In genomic region chr10:24638306-24639070, GRCm38 (mm10) we compare ENCODE assay signal across 8 mouse cellular contexts. TPM values are rescaled to one million over a fixed set of nuclear protein-coding genes. Genes with fewer than 3 reads are reported as not detected.
DNase-seq lines count a peak whose midpoint lies in the region; ATAC-seq and TF ChIP-seq lines count a peak whose summit lies in the region.
"Had no signal": no experiment of that assay in that cellular context is flagged by ENCODE, and none has a peak within 500 bp of the region (broad histone marks: within the 10 kb centered on the region; RNA-seq: fewer than 3 reads in every experiment).

No protein-coding gene starts in this region.

- peaks cover 44% of the 10 kb centered on the region for H3K4me1 ChIP-seq in lung, embryonic 15.5 days
- peaks cover 24% of the 10 kb centered on the region for H3K4me1 ChIP-seq in embryonic facial prominence, embryonic 13.5 days
- peaks cover 12% of the 10 kb centered on the region; the same call in 1 of the 2 replicates for H3K4me1 ChIP-seq in limb, embryonic 14.5 days (ENCODE audit: control insufficient read depth, insufficient read depth, low read length)
- H3K4me1 ChIP-seq in stomach, embryonic 15.5 days, result peaks cover 19% of the 10 kb centered on the region; the same call in 1 of the 2 replicates
- H3K4me1 ChIP-seq in hindbrain, embryonic 10.5 days (replicated peaks), result 0 out of 2 replicates have a peak, but pooled peaks cover 4% of the 10 kb centered on the region

- TF ChIP-seq POLR2A in limb, embryonic 14.5 days (IDR thresholded peaks at IDR 0.05; ENCODE audit: borderline replicate concordance, extremely low read depth, insufficient read depth, insufficient read length), result no peak

- H3K9me3 ChIP-seq in lung, embryonic 15.5 days, result no peaks in the 10 kb centered on the region
- no peaks in the 10 kb centered on the region for H3K9me3 ChIP-seq in embryonic facial prominence, embryonic 13.5 days
- H3K9me3 ChIP-seq in limb, embryonic 14.5 days (ENCODE audit: control insufficient read depth, low read length), result no peaks in the 10 kb centered on the region
- no peaks in the 10 kb centered on the region for H3K9me3 ChIP-seq in stomach, embryonic 15.5 days
- no peaks in the 10 kb centered on the region for H3K9me3 ChIP-seq in hindbrain, embryonic 10.5 days
- H3K9me3 ChIP-seq: hindbrain, embryonic 13.5 days had no signal

- H3K27me3 ChIP-seq in lung, embryonic 15.5 days, result no peaks in the 10 kb centered on the region
- H3K27me3 ChIP-seq in embryonic facial prominence, embryonic 13.5 days, result no peaks in the 10 kb centered on the region
- H3K27me3 ChIP-seq in limb, embryonic 14.5 days (ENCODE audit: control insufficient read depth, insufficient read depth, low read length), result no peaks in the 10 kb centered on the region
- H3K27me3 ChIP-seq in stomach, embryonic 15.5 days (replicated peaks), result no peaks in the 10 kb centered on the region
- H3K27me3 ChIP-seq in hindbrain, embryonic 10.5 days (ENCODE audit: insufficient read depth, poor library complexity, severe bottlenecking), result no peaks in the 10 kb centered on the region
- H3K27me3 ChIP-seq: hindbrain, embryonic 13.5 days had no signal

- H3K9ac ChIP-seq in lung, embryonic 15.5 days, result no peak overlapping the region
- no peak overlapping the region for H3K9ac ChIP-seq in embryonic facial prominence, embryonic 13.5 days
- H3K9ac ChIP-seq in limb, embryonic 14.5 days (ENCODE audit: low read depth, low read length, severe bottlenecking), result no peak overlapping the region
- H3K9ac ChIP-seq in stomach, embryonic 15.5 days, result no peak overlapping the region
- H3K9ac ChIP-seq: hindbrain, embryonic 13.5 days had no signal

- ATAC-seq in lung, embryonic 15.5 days (ENCODE audit: borderline replicate concordance, extremely low read depth, low FRiP score, low TSS enrichment), result peak; percentile 11; the same call in 1 of the 2 replicates
- ATAC-seq in embryonic facial prominence, embryonic 13.5 days (ENCODE audit: insufficient number of reproducible peaks, insufficient read depth, low FRiP score, low TSS enrichment, low read depth), result no peak
- ATAC-seq in limb, embryonic 14.5 days (ENCODE audit: low FRiP score, low read depth), result no peak
- ATAC-seq in stomach, embryonic 15.5 days (ENCODE audit: insufficient read depth, low FRiP score, low read depth), result peak; percentile 37; the same call in 1 of the 2 replicates
- ATAC-seq in inflammation-experienced regulatory T-cells, adult 6 months, result no peak

- peak overlapping the region; percentile 53 for H3K27ac ChIP-seq in lung, embryonic 15.5 days
- peak overlapping the region; percentile 33; the same call in 1 of the 2 replicates for H3K27ac ChIP-seq in embryonic facial prominence, embryonic 13.5 days
- H3K27ac ChIP-seq in limb, embryonic 14.5 days (replicated peaks; ENCODE audit: low read depth, low read length), result no peak overlapping the region; the same call in 1 of the 2 replicates
- H3K27ac ChIP-seq in stomach, embryonic 15.5 days, result peak overlapping the region; percentile 64
- no peak overlapping the region for H3K27ac ChIP-seq in hindbrain, embryonic 10.5 days
- H3K27ac ChIP-seq: hindbrain, embryonic 13.5 days had no signal

- no peak overlapping the region for H3K4me3 ChIP-seq in lung, embryonic 15.5 days
- H3K4me3 ChIP-seq in embryonic facial prominence, embryonic 13.5 days, result no peak overlapping the region
- H3K4me3 ChIP-seq in limb, embryonic 14.5 days (replicated peaks; ENCODE audit: low read length), result no peak overlapping the region
- no peak overlapping the region for H3K4me3 ChIP-seq in stomach, embryonic 15.5 days (replicated peaks)
- H3K4me3 ChIP-seq in hindbrain, embryonic 10.5 days, result no peak overlapping the region
- H3K4me3 ChIP-seq: hindbrain, embryonic 13.5 days had no signal

- H3K36me3 ChIP-seq in lung, embryonic 15.5 days, result no peaks in the 10 kb centered on the region
- no peaks in the 10 kb centered on the region for H3K36me3 ChIP-seq in embryonic facial prominence, embryonic 13.5 days
- no peaks in the 10 kb centered on the region for H3K36me3 ChIP-seq in limb, embryonic 14.5 days (ENCODE audit: control insufficient read depth, insufficient read depth, low read length)
- H3K36me3 ChIP-seq in stomach, embryonic 15.5 days, result no peaks in the 10 kb centered on the region
- H3K36me3 ChIP-seq in hindbrain, embryonic 10.5 days, result no peaks in the 10 kb centered on the region
- H3K36me3 ChIP-seq: hindbrain, embryonic 13.5 days had no signal

- peak overlapping the region; percentile 28 for H3K4me2 ChIP-seq in lung, embryonic 15.5 days
- no peak overlapping the region for H3K4me2 ChIP-seq in embryonic facial prominence, embryonic 13.5 days
- no peak overlapping the region for H3K4me2 ChIP-seq in limb, embryonic 14.5 days (replicated peaks; ENCODE audit: low read depth, low read length, severe bottlenecking)
- H3K4me2 ChIP-seq in stomach, embryonic 15.5 days, result 0 out of 2 replicates have a peak overlapping the region, but pooled peaks have one; percentile 16
- H3K4me2 ChIP-seq: hindbrain, embryonic 13.5 days had no signal

- no peak for DNase-seq in lung, postnatal 10 days
- peak; percentile 51 for DNase-seq in limb, embryonic 14.5 days (ENCODE audit: low spot score)
- no peak for DNase-seq in hindbrain, embryonic 10.5 days (ENCODE audit: low spot score)

- 13% methylated on average over 10 of the region's 10 CpGs for WGBS in lung, embryonic 15.5 days
- 27% methylated on average over 10 of the region's 10 CpGs for WGBS in embryonic facial prominence, embryonic 13.5 days
- WGBS in limb, embryonic 14.5 days, result 32% methylated on average over 10 of the region's 10 CpGs
- 17% methylated on average over 10 of the region's 10 CpGs for WGBS in stomach, embryonic 15.5 days
- 68% methylated on average over 10 of the region's 10 CpGs for whole genome bisulfite sequencing in hindbrain, embryonic 10.5 days

RNA-seq across cellular contexts. Expression of gene Ccn2, which starts 43.2 kb away (rescaled TPM):
- polyA plus RNA-seq in lung, embryonic 15.5 days (2015; fragmentation: Nextera tagmentation; extraction: Ambion mirVana), result 14.1 and 14.3 TPM in 2 replicates
- polyA plus RNA-seq in embryonic facial prominence, embryonic 13.5 days (2015; fragmentation: Nextera tagmentation; extraction: Ambion mirVana), result 25.3 and 40.2 TPM in 2 replicates
- 103 and 134 TPM in 2 replicates for polyA plus RNA-seq in limb, embryonic 14.5 days (2012; rRNA removed)
- 13.5 and 15.8 TPM in 2 replicates for polyA plus RNA-seq in limb, embryonic 14.5 days (2014; fragmentation: Nextera tagmentation; extraction: Ambion mirVana)
- polyA plus RNA-seq in stomach, embryonic 15.5 days (2015; fragmentation: Nextera tagmentation; extraction: Ambion mirVana), result 11.4 and 15.6 TPM in 2 replicates
- not detected for polyA plus RNA-seq in inflammation-experienced regulatory T-cells, adult 6 months (2017; shearing (Covaris generic))
- polyA plus RNA-seq in hindbrain, embryonic 10.5 days (2016; fragmentation: Nextera tagmentation; extraction: Ambion mirVana), result 7.2 and 8.3 TPM in 2 replicates

Comparison
In these comparisons a context has a peak if more than half of its experiments do, and no peak if none do; other contexts are left out.
1. ATAC-seq: peak in lung, embryonic 15.5 days (single experiment) and stomach, embryonic 15.5 days (single experiment); none in embryonic facial prominence, embryonic 13.5 days (single experiment), limb, embryonic 14.5 days (single experiment) and inflammation-experienced regulatory T-cells, adult 6 months (single experiment).
2. H3K27ac ChIP-seq: peak in lung, embryonic 15.5 days (single experiment), embryonic facial prominence, embryonic 13.5 days (single experiment) and stomach, embryonic 15.5 days (single experiment); none in limb, embryonic 14.5 days (single experiment) and hindbrain, embryonic 10.5 days (single experiment).
3. H3K4me2 ChIP-seq: peak in lung, embryonic 15.5 days (single experiment) and stomach, embryonic 15.5 days (single experiment); none in embryonic facial prominence, embryonic 13.5 days (single experiment) and limb, embryonic 14.5 days (single experiment).